33 mouse cellular contexts compared by ENCODE assay signal in the genomic region with DNA sequence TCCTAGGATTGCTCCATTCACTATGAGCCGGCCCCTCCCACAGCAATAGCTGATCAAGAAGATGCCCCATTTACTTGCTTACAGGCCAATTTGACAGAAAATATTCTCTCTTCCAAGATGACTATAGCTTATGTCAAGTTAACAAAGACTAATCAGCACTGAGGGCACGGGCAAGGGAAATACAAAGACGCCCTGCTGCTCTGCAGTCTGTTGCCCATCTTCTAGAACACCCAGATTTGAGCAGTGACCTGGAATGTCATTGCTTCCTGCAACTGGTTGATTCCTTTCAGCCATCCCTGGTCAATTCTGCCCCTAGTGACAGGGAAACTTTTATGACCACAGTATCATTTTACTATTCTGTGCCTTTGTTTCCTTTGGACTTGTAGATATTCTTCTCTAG. TPM values are rescaled to one million over a fixed set of nuclear protein-coding genes. Genes with fewer than 3 reads are reported as not detected.
DNase-seq lines count a peak whose midpoint lies in the region; ATAC-seq and TF ChIP-seq lines count a peak whose summit lies in the region.
"Had no signal": no experiment of that assay in that cellular context is flagged by ENCODE, and none has a peak within 500 bp of the region (broad histone marks: within the 10 kb centered on the region; RNA-seq: fewer than 3 reads in every experiment).

No protein-coding gene starts in this region.

- no peaks in the 10 kb centered on the region for H3K9me3 ChIP-seq in midbrain, postnatal 0 days (ENCODE audit: low read length)
- no peaks in the 10 kb centered on the region for H3K9me3 ChIP-seq in midbrain, embryonic 14.5 days (ENCODE audit: control insufficient read depth, low read length)
- H3K9me3 ChIP-seq: embryonic facial prominence, embryonic 13.5 days; hindbrain, embryonic 12.5 days; limb, embryonic 12.5 days; liver, embryonic 15.5 days; midbrain, embryonic 10.5 days; neural tube, embryonic 13.5 days; stomach, embryonic 15.5 days had no signal

- no peak for TF ChIP-seq CTCF in midbrain, postnatal 0 days (IDR thresholded peaks at IDR 0.05)

- H3K9ac ChIP-seq in midbrain, postnatal 0 days (replicated peaks; ENCODE audit: low read length, poor library complexity, severe bottlenecking), result no peak overlapping the region
- H3K9ac ChIP-seq in midbrain, embryonic 14.5 days (replicated peaks; ENCODE audit: low read length), result no peak overlapping the region
- H3K9ac ChIP-seq: embryonic facial prominence, embryonic 13.5 days; hindbrain, embryonic 12.5 days; limb, embryonic 12.5 days; liver, embryonic 15.5 days; lung, embryonic 14.5 days; neural tube, embryonic 13.5 days; stomach, embryonic 15.5 days had no signal

- H3K27me3 ChIP-seq in midbrain, postnatal 0 days (ENCODE audit: insufficient read depth, low read length), result no peaks in the 10 kb centered on the region
- no peaks in the 10 kb centered on the region for H3K27me3 ChIP-seq in midbrain, embryonic 14.5 days (ENCODE audit: control insufficient read depth, insufficient read depth, low read length)

- ATAC-seq in midbrain, postnatal 0 days (ENCODE audit: low FRiP score), result no peak
- no peak for ATAC-seq in midbrain, embryonic 14.5 days (ENCODE audit: low FRiP score, low TSS enrichment)
- ATAC-seq: forebrain, embryonic 16.5 days; intestine, postnatal 0 days; midbrain, embryonic 16.5 days had no signal

- WGBS in midbrain, postnatal 0 days, result 79% methylated on average over 3 of the region's 3 CpGs
- 79% methylated on average over 3 of the region's 3 CpGs for WGBS in midbrain, embryonic 14.5 days

- H3K36me3 ChIP-seq in midbrain, postnatal 0 days (ENCODE audit: insufficient read depth, low read length), result no peaks in the 10 kb centered on the region
- no peaks in the 10 kb centered on the region for H3K36me3 ChIP-seq in midbrain, embryonic 14.5 days (ENCODE audit: control insufficient read depth, insufficient read depth, low read length)
- H3K36me3 ChIP-seq: embryonic facial prominence, embryonic 13.5 days; hindbrain, embryonic 12.5 days; limb, embryonic 12.5 days; liver, embryonic 15.5 days; midbrain, embryonic 10.5 days; neural tube, embryonic 13.5 days; stomach, embryonic 15.5 days had no signal

- peak; percentile 31 for DNase-seq in midbrain, postnatal 0 days (ENCODE audit: low spot score)
- no peak for DNase-seq in midbrain, embryonic 14.5 days
- peak; percentile 66 for DNase-seq in cerebellum, adult 8-10 months
- DNase-seq in cerebellum, postnatal 36 days, result peak; percentile 61 to 74
- DNase-seq in gastrocnemius, postnatal 10 days, result no peak
- DNase-seq in embryo, embryonic 10.5 days (ENCODE audit: low spot score), result no peak
- DNase-seq: adrenal gland, postnatal 25 days; B cell, adult 2 months; embryo, embryonic 11 days; gastrocnemius, adult 2 months; heart, postnatal 14 days; kidney, adult 9 months; kidney, postnatal 10 days; lung, embryonic 14.5 days; lung, postnatal 14 days; right cerebral cortex, postnatal 25 days had no signal

- H3K4me1 ChIP-seq in midbrain, postnatal 0 days (ENCODE audit: insufficient read depth, low read length), result no peaks in the 10 kb centered on the region
- no peaks in the 10 kb centered on the region for H3K4me1 ChIP-seq in midbrain, embryonic 14.5 days (ENCODE audit: control insufficient read depth, insufficient read depth, low read length)
- H3K4me1 ChIP-seq: embryonic facial prominence, embryonic 13.5 days; hindbrain, embryonic 12.5 days; limb, embryonic 12.5 days; liver, embryonic 15.5 days; neural tube, embryonic 13.5 days; stomach, embryonic 15.5 days had no signal

- H3K4me3 ChIP-seq in midbrain, postnatal 0 days (ENCODE audit: low read depth, low read length), result no peak overlapping the region
- H3K4me3 ChIP-seq in midbrain, embryonic 14.5 days (replicated peaks; ENCODE audit: low read depth, low read length), result no peak overlapping the region
- H3K4me3 ChIP-seq: embryonic facial prominence, embryonic 13.5 days; erythroblast, embryonic 14.5 days; gastrocnemius, adult 2 months; hindbrain, embryonic 12.5 days; left cerebral cortex, adult 2 months; limb, embryonic 12.5 days; liver, embryonic 15.5 days; midbrain, embryonic 10.5 days; myocyte; neural tube, embryonic 13.5 days; stomach, embryonic 15.5 days had no signal

- no peak overlapping the region for H3K4me2 ChIP-seq in midbrain, postnatal 0 days (ENCODE audit: low read depth, low read length, poor library complexity, severe bottlenecking)
- no peak overlapping the region for H3K4me2 ChIP-seq in midbrain, embryonic 14.5 days (ENCODE audit: low read length)
- H3K4me2 ChIP-seq: embryonic facial prominence, embryonic 13.5 days; hindbrain, embryonic 12.5 days; limb, embryonic 12.5 days; liver, embryonic 15.5 days; lung, embryonic 14.5 days; neural tube, embryonic 13.5 days; stomach, embryonic 15.5 days had no signal

- no peak overlapping the region for H3K27ac ChIP-seq in midbrain, postnatal 0 days (ENCODE audit: low read depth, low read length)
- H3K27ac ChIP-seq in midbrain, embryonic 14.5 days (replicated peaks; ENCODE audit: low read depth, low read length), result no peak overlapping the region
- H3K27ac ChIP-seq: embryonic facial prominence, embryonic 13.5 days; gastrocnemius, adult 2 months; hindbrain, embryonic 12.5 days; left cerebral cortex, adult 2 months; limb, embryonic 12.5 days; liver, embryonic 15.5 days; midbrain, embryonic 10.5 days; neural tube, embryonic 13.5 days; stomach, embryonic 15.5 days had no signal

RNA-seq across cellular contexts. Expression of a gene that starts 16.1 kb away (rescaled TPM):
- total RNA-seq in midbrain, postnatal 0 days (2014; rRNA removed), result 49.5 and 62.0 TPM in 2 replicates
- polyA plus RNA-seq in midbrain, postnatal 0 days (2015; fragmentation: Nextera tagmentation; extraction: Ambion mirVana), result 0.86 and 1.0 TPM in 2 replicates
- polyA plus RNA-seq in midbrain, embryonic 14.5 days (2014; fragmentation: Nextera tagmentation; extraction: Ambion mirVana), result 3.8 TPM in 2 replicates
- under 1 TPM; 0.11 to 0.19 TPM for total RNA-seq in gastrocnemius, postnatal 10 days (2021)
- total RNA-seq: heart, postnatal 14 days had no signal
- polyA plus RNA-seq: embryonic facial prominence, embryonic 13.5 days; erythroblast, embryonic 14.5 days; forebrain, embryonic 11.5 days; forebrain, embryonic 16.5 days; gonadal fat pad, adult 2 months; heart, embryonic 14.5 days; intestine, postnatal 0 days; large intestine, adult 2 months; limb, embryonic 12.5 days; liver, embryonic 15.5 days; lung, embryonic 14.5 days; myocyte; neural tube, embryonic 13.5 days; stomach, embryonic 15.5 days had no signal

Comparison
In these comparisons a context has a peak if more than half of its experiments do, and no peak if none do; other contexts are left out.
1. DNase-seq: peak in midbrain, postnatal 0 days (single experiment), cerebellum, adult 8-10 months (single experiment) and cerebellum, postnatal 36 days (2 of 2); none in midbrain, embryonic 14.5 days (single experiment), gastrocnemius, postnatal 10 days (single experiment) and embryo, embryonic 10.5 days (single experiment).
2. RNA of a gene that starts 16.1 kb away (total RNA-seq): 49.5 to 62.0 TPM in midbrain, postnatal 0 days; 0.11 to 0.19 TPM in gastrocnemius, postnatal 10 days; every median in the first group is over 10 times any median in the second.